Mouse (Mus musculus) G1E (cell line): ENCODE measurements around the gene Tmem132c. TPM values are rescaled to one million over a fixed set of nuclear protein-coding genes. Genes with fewer than 3 reads are reported as not detected.

Experiments
- ATAC-seq: 2 replicates; pipeline ENCODE4 v1.8.0; 2016; ENCODE audit warnings: mild to moderate bottlenecking; ENCODE audit not compliant: insufficient number of reproducible peaks, poor library complexity, low FRiP score, severe bottlenecking; ENCODE audit errors: extremely low read depth
- DNase-seq: peaks from one replicate; pipeline ENCODE4 v3.0.0; 2012; ENCODE audit warnings: low spot score
- H3K27me3 ChIP-seq: 2 replicates; pipeline ENCODE4 v1.6.1; 2012; ENCODE audit warnings: mild to moderate bottlenecking, low read length, inconsistent platforms; ENCODE audit not compliant: insufficient read depth
- H3K36me3 ChIP-seq: replicated peaks from 2 replicates; pipeline ENCODE3; 2012; ENCODE audit warnings: mild to moderate bottlenecking, inconsistent platforms
- H3K4me1 ChIP-seq: 2 replicates; pipeline ENCODE4 v1.6.1; 2012; ENCODE audit warnings: low read depth, low read length, inconsistent platforms, mixed read lengths; ENCODE audit not compliant: insufficient read depth
- H3K4me3 ChIP-seq: 2 replicates; pipeline ENCODE4 v1.5.1; 2012; ENCODE audit warnings: low read depth, mild to moderate bottlenecking, inconsistent platforms, low read length, moderate library complexity, mixed read lengths
- H3K9me3 ChIP-seq: replicated peaks from 2 replicates; pipeline ENCODE4 v1.6.1; 2012; ENCODE audit warnings: inconsistent platforms
- CTCF ChIP-seq: IDR thresholded peaks from 2 replicates; pipeline ENCODE4 v1.5.1; 2012; ENCODE audit warnings: low read depth, low read length, inconsistent platforms, mixed read lengths
- GATA1 ChIP-seq: IDR thresholded peaks from 2 replicates; pipeline ENCODE4 v1.6.1; 2012; ENCODE audit warnings: borderline replicate concordance, low read length, inconsistent platforms, mixed read lengths
- GATA2 ChIP-seq: IDR thresholded peaks from 2 replicates; pipeline ENCODE4 v1.6.1; 2012; ENCODE audit warnings: low read depth, low read length, inconsistent platforms, borderline replicate concordance
- POLR2AphosphoS5 ChIP-seq: IDR thresholded peaks from 2 replicates; pipeline ENCODE4 v1.6.1; 2012; ENCODE audit warnings: low read depth, low read length, inconsistent platforms; ENCODE audit not compliant: insufficient replicate concordance
- TAL1 ChIP-seq: conservative IDR thresholded peaks from 2 replicates; pipeline ENCODE4 v1.6.1; 2012; ENCODE audit warnings: low read depth, low read length, inconsistent platforms, mixed read lengths
- polyA plus RNA-seq: library from polyadenylated mRNA; stranded (reverse); fragments of >175 nt; gene quantifications from 2 replicates; pipeline ENCODE4 v1.2.3, GENCODE M21; 2012
- total RNA-seq, 2 experiments: library from RNA; stranded (forward) in 1 of 2; stranded (reverse) in 1 of 2; fragments of 200-1000 nt in 1 of 2; fragments of >200 nt in 1 of 2; fragmentation: Nextera tagmentation in 1 of 2; gene quantifications; 2 replicates each; pipeline ENCODE4 v1.2.3; 2014 to 2017

Tmem132c gene
- total and polyA plus RNA-seq, 3 experiments = not detected

DNA sequence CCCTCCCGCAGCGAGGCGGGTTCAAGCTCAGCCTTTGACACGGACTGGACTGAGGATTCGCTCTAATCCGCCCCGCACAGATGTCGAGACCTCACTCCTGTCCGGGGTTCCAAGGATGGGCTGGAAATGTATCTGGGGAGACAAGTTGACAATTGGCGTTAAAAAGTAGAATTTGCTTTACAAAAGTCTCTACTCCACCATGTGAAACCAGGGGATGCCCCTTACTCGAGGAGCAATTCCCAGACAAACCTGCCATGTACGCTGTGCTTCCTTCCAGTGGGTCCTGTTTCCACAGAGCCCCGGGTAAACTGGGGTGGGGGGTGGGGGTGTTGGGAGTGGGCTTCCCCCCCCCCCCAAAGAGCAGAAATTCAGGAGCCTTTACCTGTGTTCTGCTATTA lies 1.2 kb downstream of the Tmem132c start:
- no peak for ATAC-seq
- TF ChIP-seq TAL1 (no peak), GATA2 (no peak), GATA1 (no peak), CTCF (no peak), POLR2AphosphoS5 (no peak)
- Histone ChIP-seq H3K36me3 (no peaks in the 10 kb centered on the region), H3K4me1 (no peaks in the 10 kb centered on the region), H3K27me3 (no peaks in the 10 kb centered on the region), H3K4me3 (no peak overlapping the region; the same call in 1 of the 2 replicates), H3K9me3 (peaks cover 77% of the 10 kb centered on the region)
- DNase-seq = no peak

DNA sequence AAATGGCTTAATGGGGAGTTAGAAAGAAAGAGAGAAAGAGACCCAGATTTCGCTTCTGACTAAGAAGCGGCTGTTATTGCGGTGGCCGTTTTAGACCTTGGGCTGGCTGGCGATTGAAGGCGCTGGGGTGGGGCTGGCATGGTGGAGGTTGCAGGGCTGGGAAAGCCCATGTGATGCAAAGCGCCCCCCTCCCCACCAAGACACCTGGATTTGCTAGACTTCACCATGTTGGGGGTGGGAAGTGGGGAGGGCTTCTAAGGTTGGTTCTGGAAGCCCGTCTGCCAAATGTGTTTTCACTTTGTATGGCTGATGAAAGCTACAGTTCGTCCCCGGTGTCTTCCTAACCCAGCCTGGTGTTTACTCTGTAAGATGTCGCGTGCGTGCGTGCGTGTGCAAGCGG lies 1.6 kb downstream of the Tmem132c start:
- H3K4me3 ChIP-seq = no peak overlapping the region
- peaks cover 76% of the 10 kb centered on the region for H3K9me3 ChIP-seq
- ATAC-seq (no peak), DNase-seq (no peak)
- H3K36me3 ChIP-seq = no peaks in the 10 kb centered on the region
- TF ChIP-seq TAL1 (no peak), CTCF (no peak), POLR2AphosphoS5 (no peak), GATA2 (no peak), GATA1 (no peak)
- no peaks in the 10 kb centered on the region for H3K4me1 ChIP-seq
- H3K27me3 ChIP-seq = no peaks in the 10 kb centered on the region

- Histone ChIP-seq H3K4me3 (no peak overlapping the region), H3K9me3 (peaks cover 76% of the 10 kb centered on the region), H3K4me1 (no peaks in the 10 kb centered on the region), H3K36me3 (no peaks in the 10 kb centered on the region), H3K27me3 (no peaks in the 10 kb centered on the region)
- no peak for ATAC-seq
- DNase-seq = no peak
- TF ChIP-seq POLR2AphosphoS5 (no peak), TAL1 (no peak), CTCF (no peak), GATA1 (no peak), GATA2 (no peak)
Observed at GRCm38 (mm10) chr5:127243611-127244010, 2.0 kb downstream of the Tmem132c start.

- TF ChIP-seq GATA2 (no peak), GATA1 (no peak), POLR2AphosphoS5 (no peak), CTCF (no peak), TAL1 (no peak)
- ATAC-seq = no peak
- no peak for DNase-seq
- no peaks in the 10 kb centered on the region for H3K4me1 ChIP-seq
- H3K27me3 ChIP-seq = no peaks in the 10 kb centered on the region
- H3K9me3 ChIP-seq = peaks cover 58% of the 10 kb centered on the region
- no peak overlapping the region for H3K4me3 ChIP-seq
- H3K36me3 ChIP-seq = no peaks in the 10 kb centered on the region
Observed at GRCm38 (mm10) chr5:127253263-127253662, 11.7 kb downstream of the Tmem132c start.

DNA sequence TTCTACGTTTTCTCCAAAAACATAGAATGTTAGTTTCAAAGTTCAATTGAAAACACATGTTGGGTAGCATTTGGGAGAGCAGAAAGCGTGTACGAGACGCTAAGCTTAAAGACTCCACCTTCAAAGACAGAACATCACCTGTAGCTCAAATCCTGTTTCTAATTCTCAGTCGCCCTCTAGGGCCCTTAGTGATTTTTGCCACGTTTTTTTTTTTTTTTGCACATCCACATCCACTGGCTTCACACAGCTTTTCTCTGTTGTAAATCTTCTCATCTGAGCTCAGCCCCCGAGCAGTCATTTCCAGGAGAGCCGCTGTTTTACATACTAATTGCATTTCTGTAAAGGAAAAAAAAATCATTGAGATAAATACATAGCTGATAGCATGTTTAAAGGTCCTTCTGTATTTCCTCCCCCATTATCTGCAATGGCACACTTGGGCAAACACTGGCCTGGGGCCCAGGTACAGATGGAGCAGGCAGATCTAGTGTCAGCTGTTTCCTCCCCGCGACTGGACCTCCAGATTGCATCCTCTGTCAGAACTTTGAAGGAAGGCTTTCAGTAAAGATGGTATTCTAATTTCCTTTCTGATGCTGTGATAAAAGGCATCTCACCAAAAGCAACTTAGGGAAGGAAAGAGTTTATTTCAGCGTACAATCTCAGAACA lies 15.5 kb downstream of the Tmem132c start:
- no peaks in the 10 kb centered on the region for H3K36me3 ChIP-seq
- H3K4me3 ChIP-seq = no peak overlapping the region
- no peaks in the 10 kb centered on the region for H3K27me3 ChIP-seq
- no peaks in the 10 kb centered on the region for H3K4me1 ChIP-seq
- ATAC-seq (no peak), DNase-seq (no peak)
- TF ChIP-seq CTCF (no peak), GATA2 (no peak), GATA1 (no peak), TAL1 (no peak), POLR2AphosphoS5 (no peak)
- peaks cover 41% of the 10 kb centered on the region for H3K9me3 ChIP-seq

DNA sequence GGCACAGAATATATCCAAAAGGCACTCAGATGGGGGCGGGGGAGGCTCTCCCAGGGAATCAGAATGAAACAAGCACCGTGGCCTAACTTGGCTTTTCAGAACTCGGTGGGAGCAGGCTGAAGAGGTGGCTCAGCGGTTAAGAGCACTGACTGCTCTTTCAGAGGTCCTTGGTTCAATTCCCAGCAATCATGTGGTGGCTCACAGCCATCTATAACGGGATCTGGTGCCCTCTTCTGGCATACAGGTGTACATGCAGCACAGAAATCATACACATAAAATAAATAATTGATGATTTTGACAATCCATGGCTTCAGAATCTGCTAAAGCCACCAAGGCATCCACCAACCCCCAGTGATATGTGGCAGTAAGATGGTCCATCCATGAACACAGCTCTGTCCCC lies 20.5 kb downstream of the Tmem132c start:
- no peak for TF ChIP-seq GATA2
- TF ChIP-seq TAL1 = no peak
- no peak for TF ChIP-seq CTCF
- no peak for TF ChIP-seq GATA1
- TF ChIP-seq POLR2AphosphoS5 = no peak
- Histone ChIP-seq H3K27me3 (no peaks in the 10 kb centered on the region), H3K4me3 (no peak overlapping the region), H3K36me3 (no peaks in the 10 kb centered on the region), H3K9me3 (peaks cover 54% of the 10 kb centered on the region), H3K4me1 (no peaks in the 10 kb centered on the region)
- no peak for ATAC-seq
- no peak for DNase-seq
